Mouse (Mus musculus): Measurements from ENCODE around the gene Ccdc6. TPM values are rescaled to one million over a fixed set of nuclear protein-coding genes. Genes with fewer than 3 reads are reported as not detected.
"Not testable (repeated sequence)": the region's sequence is repeated elsewhere in the genome, so short reads cannot be mapped to it uniquely, and the experiment has no call there.

Gene Ccdc6
- polyA plus RNA-seq, 1 experiment from 2014 or later, result 10.7 TPM

DNA sequence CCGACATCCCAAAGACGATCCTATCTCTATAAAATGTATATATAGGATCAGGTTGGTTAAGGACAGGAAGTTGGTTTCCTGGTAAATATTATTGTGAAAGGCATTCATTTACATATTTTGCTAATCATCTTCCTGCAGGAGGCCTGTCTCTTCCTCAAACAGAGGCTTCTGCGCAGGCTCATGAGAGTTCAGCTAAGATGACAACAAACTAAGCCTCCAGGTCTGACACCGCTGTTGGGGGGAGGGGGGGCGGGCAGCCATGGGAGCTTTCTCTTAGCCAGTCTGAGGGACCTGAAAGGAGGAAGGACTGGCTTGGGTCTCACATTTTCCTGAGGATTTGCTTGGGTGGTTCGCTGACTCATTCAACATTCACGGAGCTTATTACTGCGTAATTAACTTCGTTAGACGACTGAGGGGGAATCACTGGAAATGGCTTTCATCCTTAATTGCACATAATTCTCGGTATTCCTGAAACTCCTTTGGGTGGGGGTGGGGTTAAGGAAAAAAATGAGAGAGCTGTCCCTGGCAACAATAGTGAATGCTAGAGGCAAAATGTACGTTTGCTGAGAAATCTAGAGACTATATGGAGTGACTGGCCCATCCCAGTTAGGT, 104.1 kb downstream of the Ccdc6 start:
- H3K27me3 ChIP-seq (replicated peaks; ENCODE audit: insufficient read depth, low read length), result no peaks in the 10 kb centered on the region
- TF ChIP-seq EP300 (IDR thresholded peaks at IDR 0.05) (peak; percentile 95), CTCF (IDR thresholded peaks at IDR 0.05) (no peak)
- ATAC-seq (peak; percentile 61), DNase-seq (ENCODE audit: low spot score) (peak; percentile 65)
- no peak overlapping the region for H3K4me2 ChIP-seq (replicated peaks; ENCODE audit: low read depth, low read length)
- no peaks in the 10 kb centered on the region; the same call in 1 of the 2 replicates for H3K4me1 ChIP-seq (ENCODE audit: insufficient read depth, low read depth, low read length)
- H3K9me3 ChIP-seq (ENCODE audit: low read length), result no peaks in the 10 kb centered on the region
- no peak overlapping the region for H3K9ac ChIP-seq (replicated peaks; ENCODE audit: low read depth)
- H3K4me3 ChIP-seq (ENCODE audit: low read depth, low read length), result no peak overlapping the region
- H3K36me3 ChIP-seq (ENCODE audit: insufficient read depth, low read length), result no peaks in the 10 kb centered on the region
- H3K27ac ChIP-seq (ENCODE audit: low read length), result no peak overlapping the region
- WGBS, result 63% methylated on average over 12 of the region's 12 CpGs

DNA sequence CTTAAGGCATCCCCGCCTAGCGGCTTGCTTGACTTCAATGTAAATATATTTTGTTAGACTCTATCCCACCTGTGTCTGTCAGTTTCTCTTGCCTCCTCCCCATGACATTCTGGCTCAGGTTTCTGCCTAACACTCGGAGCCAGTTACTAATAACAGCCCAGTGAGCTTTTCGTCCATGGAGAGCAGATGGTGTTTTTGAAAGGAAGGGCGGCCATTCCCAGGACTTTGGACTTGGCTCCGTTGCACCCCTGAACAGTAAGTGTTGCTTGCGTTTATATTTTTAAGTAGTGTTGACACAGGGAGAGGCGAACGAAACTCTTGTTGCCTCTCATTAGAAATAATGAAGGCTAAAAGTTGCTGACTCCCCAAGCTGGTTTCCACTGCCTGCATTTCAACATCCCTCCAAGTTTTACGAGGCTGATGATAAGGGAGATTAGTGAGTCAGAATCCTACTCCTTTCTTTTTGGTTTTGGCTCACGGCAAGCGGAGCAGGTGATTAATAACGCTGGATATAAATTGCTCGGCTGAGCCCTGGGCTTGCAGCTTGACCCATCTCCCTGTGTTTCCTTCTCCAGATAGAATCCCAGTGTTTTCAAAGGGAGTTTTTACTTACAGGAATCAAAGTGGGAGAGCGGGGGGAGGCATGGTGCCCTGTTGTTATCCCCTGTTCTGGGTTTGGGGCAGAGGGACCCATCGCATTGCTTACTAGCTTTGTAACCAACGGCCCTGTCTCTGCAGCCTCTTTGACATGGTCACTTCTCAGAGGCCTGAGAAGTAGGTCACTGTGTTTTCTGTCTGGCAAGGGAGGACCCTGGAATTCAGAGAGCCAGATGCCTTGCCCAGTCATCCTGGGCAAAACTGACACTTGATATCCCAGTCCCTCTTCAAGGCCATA, 107.8 kb downstream of the Ccdc6 start, which contains the start of gene Mrln:
TSS of gene Mrln (plus strand) at position 160 of the 895 bp plus-strand sequence.
- Histone ChIP-seq H3K27me3 (replicated peaks; ENCODE audit: insufficient read depth, low read length) (no peaks in the 10 kb centered on the region), H3K9ac (replicated peaks; ENCODE audit: low read depth) (no peak within 1 kb of the TSS), H3K4me2 (replicated peaks; ENCODE audit: low read depth, low read length) (0 out of 2 replicates have a peak within 1 kb of the TSS, but pooled peaks have one; percentile 14), H3K36me3 (ENCODE audit: insufficient read depth, low read length) (no peaks in the 10 kb centered on the region), H3K27ac (ENCODE audit: low read length) (0 out of 2 replicates have a peak within 1 kb of the TSS, but pooled peaks have one; percentile 15), H3K9me3 (ENCODE audit: low read length) (no peaks in the 10 kb centered on the region), H3K4me1 (ENCODE audit: insufficient read depth, low read depth, low read length) (no peaks in the 10 kb centered on the region), H3K4me3 (ENCODE audit: low read depth, low read length) (no peak within 1 kb of the TSS)
- ATAC-seq (peak; percentile 44; the same call in 1 of the 2 replicates), DNase-seq (ENCODE audit: low spot score) (peak; percentile 75)
- TF ChIP-seq CTCF (IDR thresholded peaks at IDR 0.05) (no peak), EP300 (IDR thresholded peaks at IDR 0.05) (0 out of 2 replicates have a peak, but pooled peaks have one; percentile 20)
- 38% methylated on average over 17 of the region's 17 CpGs for WGBS

- no peaks in the 10 kb centered on the region for H3K36me3 ChIP-seq (ENCODE audit: insufficient read depth, low read length)
- TF ChIP-seq EP300 (IDR thresholded peaks at IDR 0.05), result no peak
- no peak for TF ChIP-seq CTCF (IDR thresholded peaks at IDR 0.05)
- DNase-seq (ENCODE audit: low spot score), result no peak
- no peaks in the 10 kb centered on the region for H3K4me1 ChIP-seq (ENCODE audit: insufficient read depth, low read depth, low read length)
- H3K4me3 ChIP-seq (ENCODE audit: low read depth, low read length), result no peak overlapping the region
- no peaks in the 10 kb centered on the region for H3K27me3 ChIP-seq (replicated peaks; ENCODE audit: insufficient read depth, low read length)
- no peaks in the 10 kb centered on the region for H3K9me3 ChIP-seq (ENCODE audit: low read length)
- 78% methylated on average over 9 of the region's 9 CpGs for WGBS
- no peak overlapping the region for H3K27ac ChIP-seq (ENCODE audit: low read length)
- no peak for ATAC-seq
- no peak overlapping the region for H3K9ac ChIP-seq (replicated peaks; ENCODE audit: low read depth)
- H3K4me2 ChIP-seq (replicated peaks; ENCODE audit: low read depth, low read length), result no peak overlapping the region
Observed at GRCm38 (mm10) chr10:70211281-70211680, 114.4 kb downstream of the Ccdc6 start.

GRCm38 (mm10) chr10:70220971-70221370, 124.0 kb downstream of the Ccdc6 start:
- H3K4me1 ChIP-seq (ENCODE audit: insufficient read depth, low read depth, low read length), result peaks cover 7% of the 10 kb centered on the region; the same call in 1 of the 2 replicates
- 71% methylated on average over 5 of the region's 5 CpGs for WGBS
- no peak overlapping the region for H3K4me3 ChIP-seq (ENCODE audit: low read depth, low read length)
- no peak overlapping the region for H3K9ac ChIP-seq (replicated peaks; ENCODE audit: low read depth)
- no peaks in the 10 kb centered on the region for H3K9me3 ChIP-seq (ENCODE audit: low read length)
- no peak for TF ChIP-seq EP300 (IDR thresholded peaks at IDR 0.05)
- no peak for TF ChIP-seq CTCF (IDR thresholded peaks at IDR 0.05)
- no peak for ATAC-seq
- no peak for DNase-seq (ENCODE audit: low spot score)
- no peaks in the 10 kb centered on the region for H3K36me3 ChIP-seq (ENCODE audit: insufficient read depth, low read length)
- H3K27me3 ChIP-seq (replicated peaks; ENCODE audit: insufficient read depth, low read length), result no peaks in the 10 kb centered on the region
- no peak overlapping the region for H3K27ac ChIP-seq (ENCODE audit: low read length)
- no peak overlapping the region for H3K4me2 ChIP-seq (replicated peaks; ENCODE audit: low read depth, low read length)

- not testable (repeated sequence) for H3K9ac ChIP-seq (replicated peaks; ENCODE audit: low read depth); H3K9me3 ChIP-seq (ENCODE audit: low read length); H3K36me3 ChIP-seq (ENCODE audit: insufficient read depth, low read length); H3K4me3 ChIP-seq (ENCODE audit: low read depth, low read length); H3K4me1 ChIP-seq (ENCODE audit: insufficient read depth, low read depth, low read length); H3K27me3 ChIP-seq (replicated peaks; ENCODE audit: insufficient read depth, low read length); DNase-seq (ENCODE audit: low spot score); H3K27ac ChIP-seq (ENCODE audit: low read length); H3K4me2 ChIP-seq (replicated peaks; ENCODE audit: low read depth, low read length); ATAC-seq
- 90% methylated on average over 8 of the region's 8 CpGs for WGBS
Observed at GRCm38 (mm10) chr10:70222231-70222630, 125.3 kb downstream of the Ccdc6 start.

DNA sequence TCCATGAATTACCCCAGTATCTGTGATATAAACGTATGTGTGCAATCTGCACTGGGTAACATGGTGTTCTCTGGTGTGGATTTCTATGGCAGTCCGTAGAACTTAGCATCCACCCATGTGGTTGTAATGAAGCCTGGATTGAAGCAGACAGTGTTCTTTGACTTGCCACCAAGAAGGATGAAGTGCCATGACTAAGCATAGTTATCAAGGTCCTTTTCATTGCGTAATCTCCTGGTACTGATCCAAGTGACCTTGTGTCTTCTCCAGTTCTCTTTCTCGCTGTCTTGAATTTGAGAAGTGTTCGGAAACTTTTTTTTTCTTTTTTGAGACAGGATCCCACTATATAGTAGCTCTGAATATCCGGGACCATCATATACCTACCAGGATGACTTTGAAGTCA, 127.7 kb downstream of the Ccdc6 start:
- Histone ChIP-seq H3K27ac (ENCODE audit: low read length) (no peak overlapping the region), H3K4me3 (ENCODE audit: low read depth, low read length) (no peak overlapping the region), H3K27me3 (replicated peaks; ENCODE audit: insufficient read depth, low read length) (no peaks in the 10 kb centered on the region), H3K4me2 (replicated peaks; ENCODE audit: low read depth, low read length) (no peak overlapping the region), H3K9me3 (ENCODE audit: low read length) (no peaks in the 10 kb centered on the region), H3K36me3 (ENCODE audit: insufficient read depth, low read length) (no peaks in the 10 kb centered on the region), H3K9ac (replicated peaks; ENCODE audit: low read depth) (no peak overlapping the region), H3K4me1 (ENCODE audit: insufficient read depth, low read depth, low read length) (peaks cover 7% of the 10 kb centered on the region; the same call in 1 of the 2 replicates)
- no peak for ATAC-seq
- WGBS, result 68% methylated on average over 6 of the region's 6 CpGs
- no peak for TF ChIP-seq EP300 (IDR thresholded peaks at IDR 0.05)
- no peak for TF ChIP-seq CTCF (IDR thresholded peaks at IDR 0.05)
- DNase-seq (ENCODE audit: low spot score), result peak; percentile 47

Data from lung, postnatal 0 days (tissue).